Mouse (Mus musculus) MEL (cell line): ENCODE measurements at regions not wholly inside any gene's neighbourhood (a gene's known extent, or its start where the extent isn't known, plus 50 kb on each side); places are given as distances from the start of the nearest gene placed in this dataset.

Source experiments
- DNase-seq: peaks from one replicate; pipeline ENCODE4 v3.0.0; 2011; ENCODE audit warnings: low read depth, low spot score
- H3K27ac ChIP-seq: 2 replicates; pipeline ENCODE4 v1.5.1; 2012; ENCODE audit warnings: low read depth, mild to moderate bottlenecking, control low read depth, low read length, moderate library complexity; ENCODE audit not compliant: control insufficient read depth
- H3K27me3 ChIP-seq, 2 experiments: fragments of 150-350 bp in 1 of 2; sonication (generic) in 1 of 2; 2 replicates each; pipeline ENCODE4 v1.6.1; 2012; ENCODE audit warnings: low read length in 2 of 2, mild to moderate bottlenecking in 2 of 2, improper control_type of control experiment in 1 of 2, moderate library complexity in 1 of 2; ENCODE audit not compliant: insufficient read depth in 2 of 2, control insufficient read depth in 1 of 2
- H3K36me3 ChIP-seq, 2 experiments: 2 replicates each; pipeline ENCODE4 v1.6.1; 2012 to 2014; ENCODE audit warnings: low read length in 2 of 2, improper control_type of control experiment in 1 of 2, inconsistent platforms in 1 of 2, mild to moderate bottlenecking in 1 of 2; ENCODE audit not compliant: insufficient read depth in 2 of 2, control insufficient read depth in 1 of 2
- H3K4me1 ChIP-seq, 2 experiments: fragments of 150-350 bp in 1 of 2; sonication (generic) in 1 of 2; 2 replicates each; pipeline ENCODE4 v1.6.1; 2012; ENCODE audit warnings: low read length in 2 of 2, improper control_type of control experiment in 1 of 2, mild to moderate bottlenecking in 1 of 2; ENCODE audit not compliant: insufficient read depth in 2 of 2, control insufficient read depth in 1 of 2
- H3K4me3 ChIP-seq, 2 experiments: fragments of 150-350 bp in 1 of 2; sonication (generic) in 1 of 2; 2 replicates each; pipeline ENCODE4 v1.5.1; 2012; ENCODE audit warnings: low read depth in 2 of 2, low read length in 2 of 2, mild to moderate bottlenecking in 2 of 2, moderate library complexity in 2 of 2, control low read depth in 1 of 2, improper control_type of control experiment in 1 of 2; ENCODE audit not compliant: control insufficient read depth in 1 of 2, insufficient read depth in 1 of 2
- H3K79me2 ChIP-seq: 2 replicates; pipeline ENCODE4 v1.6.1; 2012; ENCODE audit warnings: mild to moderate bottlenecking, low read length, moderate library complexity; ENCODE audit not compliant: control insufficient read depth, poor library complexity, insufficient read depth
- H3K9ac ChIP-seq: 2 replicates; pipeline ENCODE4 v1.6.1; 2012; ENCODE audit warnings: low read depth, mild to moderate bottlenecking, control low read depth, low read length, moderate library complexity; ENCODE audit not compliant: control insufficient read depth, poor library complexity, severe bottlenecking
- H3K9me3 ChIP-seq: fragments of 150-350 bp; sonication (generic); replicated peaks from 2 replicates; pipeline ENCODE4 v1.6.1; 2012; ENCODE audit warnings: mild to moderate bottlenecking, low read length, improper control_type of control experiment, moderate library complexity; ENCODE audit not compliant: insufficient read depth
- CTCF ChIP-seq, 3 experiments: IDR thresholded peaks in 2 of 3; conservative IDR thresholded peaks in 1 of 3; 2 replicates each; pipeline ENCODE4 v1.5.1; 2011 to 2012; ENCODE audit warnings: low read length in 3 of 3, low read depth in 2 of 3, mild to moderate bottlenecking in 2 of 3, improper control_type of control experiment in 1 of 3, inconsistent platforms in 1 of 3, mixed read lengths in 1 of 3, moderate library complexity in 1 of 3; ENCODE audit not compliant: control insufficient read depth in 1 of 3, insufficient read depth in 1 of 3, poor library complexity in 1 of 3, severe bottlenecking in 1 of 3
- E2F4 ChIP-seq: IDR thresholded peaks from 2 replicates; pipeline ENCODE4 v1.6.1; 2011; ENCODE audit warnings: low read depth, low read length, improper control_type of control experiment, borderline replicate concordance
- EP300 ChIP-seq, 2 experiments: IDR thresholded peaks; 2 replicates each; pipeline ENCODE4 v1.6.1; 2011; ENCODE audit warnings: improper control_type of control experiment in 2 of 2, low read length in 2 of 2, low read depth in 1 of 2, mild to moderate bottlenecking in 1 of 2
- ETS1 ChIP-seq: IDR thresholded peaks from 2 replicates; pipeline ENCODE4 v1.6.1; 2012; ENCODE audit warnings: low read depth, mild to moderate bottlenecking, inconsistent platforms, low read length, improper control_type of control experiment, moderate library complexity
- GATA1 ChIP-seq: IDR thresholded peaks from 2 replicates; pipeline ENCODE4 v1.6.1; 2011; ENCODE audit warnings: low read depth, low read length, improper control_type of control experiment
- JUND ChIP-seq: IDR thresholded peaks from 2 replicates; pipeline ENCODE4 v1.6.1; 2011; ENCODE audit warnings: low read depth, mild to moderate bottlenecking, improper control_type of control experiment, low read length
- KAT2A ChIP-seq: conservative IDR thresholded peaks from 2 replicates; pipeline ENCODE4 v1.6.1; 2012; ENCODE audit warnings: low read depth, low read length, improper control_type of control experiment, inconsistent platforms
- MEF2A ChIP-seq: IDR thresholded peaks from 2 replicates; pipeline ENCODE4 v1.6.1; 2014; ENCODE audit warnings: low read depth, mild to moderate bottlenecking, inconsistent platforms, low read length, improper control_type of control experiment; ENCODE audit not compliant: poor library complexity, insufficient replicate concordance, severe bottlenecking; ENCODE audit errors: extremely low read depth
- MYB ChIP-seq: IDR thresholded peaks from 2 replicates; pipeline ENCODE4 v1.6.1; 2011; ENCODE audit warnings: mild to moderate bottlenecking, low read depth, low read length, improper control_type of control experiment
- TAL1 ChIP-seq: IDR thresholded peaks from 2 replicates; pipeline ENCODE4 v1.6.1; 2012; ENCODE audit warnings: mild to moderate bottlenecking, inconsistent platforms, low read length, moderate library complexity, mixed read lengths
- TBP ChIP-seq: IDR thresholded peaks from 2 replicates; pipeline ENCODE4 v1.8.0; 2011; ENCODE audit warnings: low read depth, low read length, improper control_type of control experiment
- TCF12 ChIP-seq: IDR thresholded peaks from 2 replicates; pipeline ENCODE4 v1.6.1; 2014; ENCODE audit warnings: low read depth, mild to moderate bottlenecking, inconsistent platforms, low read length, improper control_type of control experiment, moderate library complexity
- ZC3H11A ChIP-seq: IDR thresholded peaks from 2 replicates; pipeline ENCODE4 v1.6.1; 2012; ENCODE audit warnings: low read depth, mild to moderate bottlenecking, inconsistent platforms, low read length, improper control_type of control experiment

DNA sequence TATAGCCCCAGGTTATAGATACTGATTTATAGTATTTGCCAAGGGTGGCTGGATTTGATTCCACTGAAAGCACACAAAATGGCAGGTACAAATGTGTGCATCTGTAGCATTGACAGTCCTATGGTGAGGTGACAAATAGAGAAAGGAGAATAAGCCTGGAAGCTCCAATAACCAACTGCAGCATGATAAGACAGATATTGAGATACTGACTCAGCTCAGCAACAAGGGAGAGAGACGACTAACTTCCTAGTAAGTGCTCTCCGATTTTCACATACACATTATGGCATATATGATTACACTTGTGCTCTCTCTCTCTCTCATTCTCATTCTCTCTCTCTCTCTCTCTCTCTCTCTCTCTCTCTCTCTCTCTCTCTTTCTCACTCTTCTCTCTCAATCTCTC, 923.1 kb downstream of the Flrt2 start:
- no peak overlapping the region; the same call in 1 of the 2 replicates for H3K9ac ChIP-seq
- H3K27me3 ChIP-seq = no peaks in the 10 kb centered on the region
- TF ChIP-seq ZC3H11A (no peak), MEF2A (no peak), GATA1 (peak; percentile 57), TAL1 (no peak), TCF12 (no peak), JUND (0 out of 2 replicates have a peak, but pooled peaks have one; percentile 48)
- TF ChIP-seq, all 39 proteins: peak for 2
- Histone ChIP-seq H3K4me1 (no peaks in the 10 kb centered on the region; a peak in 1 of 4 replicates), H3K79me2 (no peaks in the 10 kb centered on the region), H3K36me3 (no peaks in the 10 kb centered on the region), H3K4me3 (peak overlapping the region; percentile 53 to 86), H3K27ac (no peak overlapping the region), H3K9me3 (no peaks in the 10 kb centered on the region)
- DNase-seq = peak; percentile 51

DNA sequence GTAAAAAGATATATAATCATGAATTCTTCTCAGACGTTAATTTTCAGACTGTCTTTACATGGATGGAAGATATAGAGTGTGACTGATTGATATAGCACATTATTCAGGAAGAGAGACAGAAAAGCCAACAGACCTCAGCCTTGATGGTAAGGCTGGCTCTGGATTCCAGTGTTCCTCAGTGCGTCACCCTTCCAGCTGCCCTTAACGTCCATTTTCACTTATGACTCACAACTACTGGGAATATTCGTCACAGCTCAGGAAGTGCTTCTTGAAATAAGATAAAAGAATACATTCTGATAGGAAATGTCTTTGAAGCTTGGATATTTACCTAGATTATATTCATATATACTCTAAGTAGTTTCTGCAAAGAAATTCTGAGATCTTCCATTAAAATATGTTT, 923.8 kb downstream of the Flrt2 start:
- no peak overlapping the region for H3K27ac ChIP-seq
- TF ChIP-seq TBP = no peak
- TF ChIP-seq ETS1 = peak; percentile 61
- TF ChIP-seq CTCF (IDR thresholded peaks at IDR 0.05 in 2 of 3, conservative IDR thresholded peaks at IDR 0.05 in 1 of 3; ENCODE audit: control insufficient read depth in 1 of 3, insufficient read depth in 1 of 3, low read depth in 2 of 3, low read length in 3 of 3, poor library complexity in 1 of 3, severe bottlenecking in 1 of 3) = no peak
- TF ChIP-seq MYB = no peak
- TF ChIP-seq, all 39 proteins: peak for 1
- Histone ChIP-seq H3K36me3 (no peaks in the 10 kb centered on the region), H3K4me3 (peak overlapping the region; percentile 50 to 86), H3K9me3 (no peaks in the 10 kb centered on the region), H3K9ac (peak overlapping the region; percentile 8), H3K4me1 (no peaks in the 10 kb centered on the region; a peak in 1 of 4 replicates), H3K27me3 (no peaks in the 10 kb centered on the region), H3K79me2 (no peaks in the 10 kb centered on the region)
- DNase-seq = peak; percentile 55

DNA sequence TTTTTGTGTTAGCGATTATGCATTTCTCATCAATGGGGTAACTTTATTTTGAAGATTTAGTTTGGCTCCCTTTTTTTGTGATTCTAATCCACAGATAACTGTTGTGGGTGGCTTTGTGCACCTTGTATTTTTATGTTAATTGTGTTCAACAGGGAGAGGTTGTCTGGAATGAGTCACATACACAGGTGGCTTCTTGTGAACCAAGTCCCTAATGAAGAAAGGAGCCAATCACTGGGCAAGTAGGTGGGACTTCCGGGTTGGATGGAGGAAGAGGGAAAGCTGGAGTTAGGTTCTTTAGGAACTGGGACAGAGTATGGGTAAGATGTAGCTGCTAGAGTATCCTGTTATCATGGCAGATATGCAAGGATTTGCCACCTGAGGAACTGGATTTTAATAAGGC, 925.2 kb downstream of the Flrt2 start:
- no peak overlapping the region for H3K4me3 ChIP-seq
- no peaks in the 10 kb centered on the region; a peak in 1 of 4 replicates for H3K4me1 ChIP-seq
- no peaks in the 10 kb centered on the region for H3K27me3 ChIP-seq
- no peaks in the 10 kb centered on the region for H3K36me3 ChIP-seq
- DNase-seq = no peak
- no peak overlapping the region for H3K9ac ChIP-seq
- H3K27ac ChIP-seq = no peak overlapping the region
- no peaks in the 10 kb centered on the region for H3K9me3 ChIP-seq
- TF ChIP-seq EP300 (IDR thresholded peaks at IDR 0.05; ENCODE audit: low read depth in 1 of 2, low read length in 2 of 2) (no peak), KAT2A (no peak), E2F4 (no peak)
- TF ChIP-seq, all 39 proteins: peak for 0
- H3K79me2 ChIP-seq = no peaks in the 10 kb centered on the region
